Mouse (Mus musculus): ENCODE results near the gene Acbd6. TPM values are rescaled to one million over a fixed set of nuclear protein-coding genes. Genes with fewer than 3 reads are reported as not detected.

The Acbd6 gene
- polyA plus RNA-seq, 1 experiment from 2014 or later = 45.9 TPM

- no peak for ATAC-seq (ENCODE audit: insufficient read depth, low FRiP score)
- WGBS = 38% methylated on average over 8 of the region's 8 CpGs
Measured at GRCm38 (mm10) chr1:155721443-155721842, 163.5 kb downstream of the Acbd6 start.

GRCm38 (mm10) chr1:155722185-155722584 is 164.3 kb downstream of the Acbd6 start:
- Histone ChIP-seq H3K9me3 (replicated peaks; ENCODE audit: control insufficient read depth, low read length) (0 out of 2 replicates have a peak, but pooled peaks cover 4% of the 10 kb centered on the region), H3K9ac (ENCODE audit: low read length) (no peak overlapping the region), H3K27me3 (ENCODE audit: control insufficient read depth, insufficient read depth, low read length) (peaks cover 6% of the 10 kb centered on the region; the same call in 1 of the 2 replicates), H3K4me2 (ENCODE audit: low read depth, low read length) (0 out of 2 replicates have a peak overlapping the region, but pooled peaks have one; percentile 8), H3K36me3 (ENCODE audit: control insufficient read depth, insufficient read depth, low read length) (no peaks in the 10 kb centered on the region), H3K27ac (ENCODE audit: low read length) (no peak overlapping the region), H3K4me3 (replicated peaks; ENCODE audit: low read length) (no peak overlapping the region), H3K4me1 (ENCODE audit: control insufficient read depth, insufficient read depth, low read length) (no peaks in the 10 kb centered on the region)
- 0% methylated on average over 13 of the region's 13 CpGs for WGBS
- no peak for ATAC-seq (ENCODE audit: insufficient read depth, low FRiP score)

More at GRCm38 (mm10) chr1:155721443-155721842, 163.5 kb downstream of the Acbd6 start:
- H3K4me1 ChIP-seq (ENCODE audit: control insufficient read depth, insufficient read depth, low read length) = no peaks in the 10 kb centered on the region
- H3K9ac ChIP-seq (ENCODE audit: low read length) = no peak overlapping the region
- H3K27ac ChIP-seq (ENCODE audit: low read length) = no peak overlapping the region
- no peak overlapping the region for H3K4me3 ChIP-seq (replicated peaks; ENCODE audit: low read length)
- H3K4me2 ChIP-seq (ENCODE audit: low read depth, low read length) = no peak overlapping the region
- H3K36me3 ChIP-seq (ENCODE audit: control insufficient read depth, insufficient read depth, low read length) = no peaks in the 10 kb centered on the region
- 0 out of 2 replicates have a peak, but pooled peaks cover under 1% of the 10 kb centered on the region for H3K9me3 ChIP-seq (replicated peaks; ENCODE audit: control insufficient read depth, low read length)
- H3K27me3 ChIP-seq (ENCODE audit: control insufficient read depth, insufficient read depth, low read length) = peaks cover 6% of the 10 kb centered on the region; the same call in 1 of the 2 replicates

- Histone ChIP-seq H3K36me3 (ENCODE audit: control insufficient read depth, insufficient read depth, low read length) (no peaks in the 10 kb centered on the region), H3K4me2 (ENCODE audit: low read depth, low read length) (no peak overlapping the region), H3K4me3 (replicated peaks; ENCODE audit: low read length) (no peak overlapping the region), H3K27me3 (ENCODE audit: control insufficient read depth, insufficient read depth, low read length) (peaks cover 21% of the 10 kb centered on the region), H3K9ac (ENCODE audit: low read length) (no peak overlapping the region), H3K27ac (ENCODE audit: low read length) (no peak overlapping the region), H3K9me3 (replicated peaks; ENCODE audit: control insufficient read depth, low read length) (0 out of 2 replicates have a peak, but pooled peaks cover 4% of the 10 kb centered on the region), H3K4me1 (ENCODE audit: control insufficient read depth, insufficient read depth, low read length) (no peaks in the 10 kb centered on the region)
- WGBS = 77% methylated on average over 3 of the region's 3 CpGs
- no peak for ATAC-seq (ENCODE audit: insufficient read depth, low FRiP score)
Measured at GRCm38 (mm10) chr1:155724301-155724700, 166.4 kb downstream of the Acbd6 start.

- Histone ChIP-seq H3K4me2 (ENCODE audit: low read depth, low read length) (no peak overlapping the region), H3K4me3 (replicated peaks; ENCODE audit: low read length) (no peak overlapping the region), H3K36me3 (ENCODE audit: control insufficient read depth, insufficient read depth, low read length) (no peaks in the 10 kb centered on the region), H3K27me3 (ENCODE audit: control insufficient read depth, insufficient read depth, low read length) (peaks cover 33% of the 10 kb centered on the region), H3K4me1 (ENCODE audit: control insufficient read depth, insufficient read depth, low read length) (no peaks in the 10 kb centered on the region), H3K9me3 (replicated peaks; ENCODE audit: control insufficient read depth, low read length) (0 out of 2 replicates have a peak, but pooled peaks cover 4% of the 10 kb centered on the region), H3K9ac (ENCODE audit: low read length) (no peak overlapping the region), H3K27ac (ENCODE audit: low read length) (no peak overlapping the region)
- no peak for ATAC-seq (ENCODE audit: insufficient read depth, low FRiP score)
- WGBS = 45% methylated on average over 2 of the region's 2 CpGs
Measured at GRCm38 (mm10) chr1:155725876-155726275, 168.0 kb downstream of the Acbd6 start.

GRCm38 (mm10) chr1:155727830-155728229 is 169.9 kb downstream of the Acbd6 start:
- no peak for ATAC-seq (ENCODE audit: insufficient read depth, low FRiP score)
- Histone ChIP-seq H3K27ac (ENCODE audit: low read length) (no peak overlapping the region), H3K4me1 (ENCODE audit: control insufficient read depth, insufficient read depth, low read length) (no peaks in the 10 kb centered on the region), H3K9me3 (replicated peaks; ENCODE audit: control insufficient read depth, low read length) (0 out of 2 replicates have a peak, but pooled peaks cover 4% of the 10 kb centered on the region), H3K36me3 (ENCODE audit: control insufficient read depth, insufficient read depth, low read length) (no peaks in the 10 kb centered on the region), H3K9ac (ENCODE audit: low read length) (no peak overlapping the region), H3K4me2 (ENCODE audit: low read depth, low read length) (no peak overlapping the region), H3K4me3 (replicated peaks; ENCODE audit: low read length) (no peak overlapping the region), H3K27me3 (ENCODE audit: control insufficient read depth, insufficient read depth, low read length) (peaks cover 44% of the 10 kb centered on the region)
- WGBS = 28% methylated on average over 10 of the region's 10 CpGs

GRCm38 (mm10) chr1:155729113-155729795 is 171.3 kb downstream of the Acbd6 start:
- Histone ChIP-seq H3K4me2 (ENCODE audit: low read depth, low read length) (no peak overlapping the region), H3K4me3 (replicated peaks; ENCODE audit: low read length) (no peak overlapping the region), H3K27ac (ENCODE audit: low read length) (no peak overlapping the region), H3K9ac (ENCODE audit: low read length) (no peak overlapping the region), H3K4me1 (ENCODE audit: control insufficient read depth, insufficient read depth, low read length) (no peaks in the 10 kb centered on the region), H3K27me3 (ENCODE audit: control insufficient read depth, insufficient read depth, low read length) (peaks cover 57% of the 10 kb centered on the region), H3K36me3 (ENCODE audit: control insufficient read depth, insufficient read depth, low read length) (no peaks in the 10 kb centered on the region), H3K9me3 (replicated peaks; ENCODE audit: control insufficient read depth, low read length) (0 out of 2 replicates have a peak, but pooled peaks cover 4% of the 10 kb centered on the region)
- no peak for ATAC-seq (ENCODE audit: insufficient read depth, low FRiP score)
- 2% methylated on average over 23 of the region's 23 CpGs for WGBS

GRCm38 (mm10) chr1:155731156-155731555 is 173.2 kb downstream of the Acbd6 start:
- Histone ChIP-seq H3K27ac (ENCODE audit: low read length) (no peak overlapping the region), H3K9ac (ENCODE audit: low read length) (no peak overlapping the region), H3K4me1 (ENCODE audit: control insufficient read depth, insufficient read depth, low read length) (no peaks in the 10 kb centered on the region), H3K4me3 (replicated peaks; ENCODE audit: low read length) (no peak overlapping the region), H3K27me3 (ENCODE audit: control insufficient read depth, insufficient read depth, low read length) (peaks cover 70% of the 10 kb centered on the region), H3K36me3 (ENCODE audit: control insufficient read depth, insufficient read depth, low read length) (no peaks in the 10 kb centered on the region), H3K9me3 (replicated peaks; ENCODE audit: control insufficient read depth, low read length) (0 out of 2 replicates have a peak, but pooled peaks cover 4% of the 10 kb centered on the region), H3K4me2 (ENCODE audit: low read depth, low read length) (no peak overlapping the region)
- ATAC-seq (ENCODE audit: insufficient read depth, low FRiP score) = no peak
- 0% methylated on average over 2 of the region's 2 CpGs for WGBS

GRCm38 (mm10) chr1:155736096-155736825 is 178.3 kb downstream of the Acbd6 start:
- Histone ChIP-seq H3K36me3 (ENCODE audit: control insufficient read depth, insufficient read depth, low read length) (no peaks in the 10 kb centered on the region), H3K4me2 (ENCODE audit: low read depth, low read length) (no peak overlapping the region), H3K9me3 (replicated peaks; ENCODE audit: control insufficient read depth, low read length) (no peaks in the 10 kb centered on the region), H3K9ac (ENCODE audit: low read length) (no peak overlapping the region), H3K4me3 (replicated peaks; ENCODE audit: low read length) (no peak overlapping the region), H3K27me3 (ENCODE audit: control insufficient read depth, insufficient read depth, low read length) (peaks cover 94% of the 10 kb centered on the region), H3K4me1 (ENCODE audit: control insufficient read depth, insufficient read depth, low read length) (peaks cover 4% of the 10 kb centered on the region; the same call in 1 of the 2 replicates), H3K27ac (ENCODE audit: low read length) (no peak overlapping the region)
- 1% methylated on average over 26 of the region's 26 CpGs for WGBS
- no peak for ATAC-seq (ENCODE audit: insufficient read depth, low FRiP score)

All from stomach, embryonic 16.5 days (tissue).